ENCODE assay signal across 26 mouse cellular contexts in the genomic region with DNA sequence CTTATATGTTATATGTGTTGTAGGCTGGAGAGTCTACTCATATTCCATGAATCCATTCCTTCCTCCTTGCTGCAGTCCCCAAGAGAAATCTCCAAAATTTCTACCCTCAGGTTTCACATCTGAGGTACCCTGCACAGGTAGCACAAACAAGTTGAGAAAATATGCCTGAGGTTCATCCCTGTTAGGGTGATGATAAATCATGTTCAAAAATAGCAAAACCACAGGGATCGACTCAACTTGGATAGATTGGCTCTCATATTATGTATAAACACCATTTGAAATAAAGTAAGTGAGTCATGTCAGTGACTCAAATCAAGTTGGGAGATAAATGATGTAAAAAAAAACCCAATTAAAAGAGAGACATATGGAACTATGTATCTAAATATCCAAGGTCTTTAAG. TPM values are rescaled to one million over a fixed set of nuclear protein-coding genes. Genes with fewer than 3 reads are reported as not detected.
"Had no signal": no experiment of that assay in that cellular context is flagged by ENCODE, and none has a peak within 500 bp of the region (broad histone marks: within the 10 kb centered on the region; RNA-seq: fewer than 3 reads in every experiment).

A gene (minus strand): TSS at position 101 of the 400 bp plus-strand sequence.

- H3K36me3 ChIP-seq: neural tube, embryonic 12.5 days; neural tube, embryonic 13.5 days; neural tube, embryonic 15.5 days; stomach, embryonic 15.5 days had no signal

- H3K4me3 ChIP-seq: neural tube, embryonic 12.5 days; neural tube, embryonic 13.5 days; neural tube, embryonic 15.5 days; stomach, embryonic 15.5 days had no signal

- H3K4me1 ChIP-seq: neural tube, embryonic 12.5 days; neural tube, embryonic 13.5 days; neural tube, embryonic 15.5 days; stomach, embryonic 15.5 days had no signal

- DNase-seq: retina, postnatal 1 day; right cerebral cortex, adult 18-20 months; right cerebral cortex, postnatal 14 days; right cerebral cortex, postnatal 25 days; right cerebral cortex, postnatal 4 days; spleen, adult 18-20 months; thymus, adult 18-20 months; thymus, adult 2 months; thymus, postnatal 14 days; thymus, postnatal 25 days; thymus, postnatal 36 days; thymus, postnatal 4 days had no signal

- H3K9me3 ChIP-seq: neural tube, embryonic 12.5 days; neural tube, embryonic 13.5 days; neural tube, embryonic 15.5 days; stomach, embryonic 15.5 days had no signal

- H3K27ac ChIP-seq: neural tube, embryonic 12.5 days; neural tube, embryonic 13.5 days; neural tube, embryonic 15.5 days; stomach, embryonic 15.5 days; stomach, postnatal 0 days had no signal

- H3K4me2 ChIP-seq: neural tube, embryonic 12.5 days; neural tube, embryonic 13.5 days; neural tube, embryonic 15.5 days; stomach, embryonic 15.5 days had no signal

- H3K9ac ChIP-seq: neural tube, embryonic 12.5 days; neural tube, embryonic 13.5 days; neural tube, embryonic 15.5 days; stomach, embryonic 15.5 days had no signal

- H3K27me3 ChIP-seq: neural tube, embryonic 12.5 days; neural tube, embryonic 13.5 days; neural tube, embryonic 15.5 days; stomach, embryonic 15.5 days had no signal

RNA-seq across cellular contexts. Expression of the gene that starts here (rescaled TPM):
- polyA plus RNA-seq: neural tube, embryonic 11.5 days; neural tube, embryonic 12.5 days; neural tube, embryonic 13.5 days; neural tube, embryonic 14.5 days; neural tube, embryonic 15.5 days; small intestine, adult 2 months; spleen, adult 2 months; stomach, embryonic 14.5 days; stomach, embryonic 15.5 days; stomach, embryonic 16.5 days; stomach, postnatal 0 days; testis, adult 2 months; thymus, adult 2 months; thymus, postnatal 0 days; urinary bladder, adult 2 months had no signal
